In genomic region chr11:69899870-69900269, GRCm38 (mm10) we compare ENCODE assay signal across 8 mouse cellular contexts. TPM values are rescaled to one million over a fixed set of nuclear protein-coding genes. Genes with fewer than 3 reads are reported as not detected.
A peak's percentile ranks its signal among the peaks of the same experiment; 100 is the strongest.
DNase-seq lines count a peak whose midpoint lies in the region; ATAC-seq and TF ChIP-seq lines count a peak whose summit lies in the region.

No protein-coding gene starts in this region.

- no peak for TF ChIP-seq POLR2A in heart, adult 2 months (IDR thresholded peaks at IDR 0.05; ENCODE audit: insufficient read depth, low read depth, low read length)
- TF ChIP-seq POLR2A in ES-Bruce4 (IDR thresholded peaks at IDR 0.05; ENCODE audit: insufficient read depth, low read length) = no peak

- no peaks in the 10 kb centered on the region for H3K9me3 ChIP-seq in heart, embryonic 12.5 days (replicated peaks)
- no peaks in the 10 kb centered on the region for H3K9me3 ChIP-seq in ES-Bruce4 (replicated peaks; ENCODE audit: control insufficient read depth, insufficient read depth, low read length, poor library complexity, severe bottlenecking)
- no peaks in the 10 kb centered on the region for H3K9me3 ChIP-seq in forebrain, postnatal 0 days (ENCODE audit: low read length)
- H3K9me3 ChIP-seq in liver, embryonic 16.5 days (replicated peaks; ENCODE audit: control insufficient read depth, low read length) = no peaks in the 10 kb centered on the region

- peak overlapping the region; percentile 96 for H3K4me2 ChIP-seq in heart, embryonic 12.5 days
- peak overlapping the region; percentile 89 for H3K4me2 ChIP-seq in forebrain, postnatal 0 days (ENCODE audit: low read depth)
- H3K4me2 ChIP-seq in liver, embryonic 16.5 days (ENCODE audit: low read depth, low read length) = peak overlapping the region; percentile 98

- H3K36me3 ChIP-seq in heart, embryonic 12.5 days = peaks cover 15% of the 10 kb centered on the region
- no peaks in the 10 kb centered on the region for H3K36me3 ChIP-seq in heart, adult 2 months (ENCODE audit: control insufficient read depth, insufficient read depth, low read length)
- H3K36me3 ChIP-seq in ES-Bruce4 (ENCODE audit: control insufficient read depth, insufficient read depth, low read length, poor library complexity, severe bottlenecking) = peaks cover 7% of the 10 kb centered on the region; the same call in 1 of the 2 replicates
- peaks cover 16% of the 10 kb centered on the region for H3K36me3 ChIP-seq in forebrain, postnatal 0 days (ENCODE audit: insufficient read depth)
- H3K36me3 ChIP-seq in liver, embryonic 16.5 days (ENCODE audit: control insufficient read depth, insufficient read depth) = peaks cover 10% of the 10 kb centered on the region

- H3K27me3 ChIP-seq in heart, embryonic 12.5 days (replicated peaks) = no peaks in the 10 kb centered on the region
- H3K27me3 ChIP-seq in heart, adult 2 months (ENCODE audit: control insufficient read depth, insufficient read depth, low read length) = no peaks in the 10 kb centered on the region
- H3K27me3 ChIP-seq in ES-Bruce4 (ENCODE audit: control insufficient read depth, insufficient read depth, low read length, poor library complexity, severe bottlenecking) = no peaks in the 10 kb centered on the region
- H3K27me3 ChIP-seq in forebrain, postnatal 0 days (ENCODE audit: insufficient read depth, low read length) = no peaks in the 10 kb centered on the region
- H3K27me3 ChIP-seq in liver, embryonic 16.5 days (ENCODE audit: control insufficient read depth, insufficient read depth, low read depth, low read length) = 0 out of 2 replicates have a peak, but pooled peaks cover 3% of the 10 kb centered on the region

- peaks cover 37% of the 10 kb centered on the region for H3K4me1 ChIP-seq in heart, embryonic 12.5 days (replicated peaks)
- H3K4me1 ChIP-seq in heart, adult 2 months (ENCODE audit: control insufficient read depth, insufficient read depth, low read length) = peaks cover 3% of the 10 kb centered on the region; the same call in 1 of the 2 replicates
- H3K4me1 ChIP-seq in ES-Bruce4 (ENCODE audit: control insufficient read depth, insufficient read depth, low read length) = no peaks in the 10 kb centered on the region
- H3K4me1 ChIP-seq in forebrain, postnatal 0 days (ENCODE audit: insufficient read depth) = peaks cover 14% of the 10 kb centered on the region
- peaks cover 34% of the 10 kb centered on the region for H3K4me1 ChIP-seq in liver, embryonic 16.5 days (ENCODE audit: control insufficient read depth, low read depth, low read length)

- no peak for DNase-seq in heart, adult 2 months
- peak; percentile 26 for DNase-seq in forebrain, postnatal 0 days
- no peak for DNase-seq in layer of hippocampus, adult 9-11 months
- no peak for DNase-seq in frontal cortex, adult 2 months (ENCODE audit: extremely low spot score in 1 of 2, low spot score in 1 of 2)
- DNase-seq in retina, embryonic 14.5 days (ENCODE audit: low spot score) = no peak

- peak overlapping the region; percentile 96; the same call in 1 of the 2 replicates for H3K4me3 ChIP-seq in heart, embryonic 12.5 days
- no peak overlapping the region for H3K4me3 ChIP-seq in heart, adult 2 months
- peak overlapping the region; percentile 11; the same call in 1 of the 2 replicates for H3K4me3 ChIP-seq in ES-Bruce4 (ENCODE audit: low read depth, low read length)
- peak overlapping the region; percentile 82 for H3K4me3 ChIP-seq in forebrain, postnatal 0 days (ENCODE audit: low read depth, low read length)
- H3K4me3 ChIP-seq in liver, embryonic 16.5 days (ENCODE audit: low read depth, low read length) = no peak overlapping the region; the same call in 1 of the 2 replicates

- peak overlapping the region; percentile 55 for H3K9ac ChIP-seq in heart, embryonic 12.5 days
- H3K9ac ChIP-seq in heart, adult 2 months (ENCODE audit: low read depth, low read length) = no peak overlapping the region
- peak overlapping the region; percentile 69 for H3K9ac ChIP-seq in ES-Bruce4 (ENCODE audit: low read depth, poor library complexity, severe bottlenecking)
- H3K9ac ChIP-seq in forebrain, postnatal 0 days = peak overlapping the region; percentile 74
- H3K9ac ChIP-seq in liver, embryonic 16.5 days (ENCODE audit: low read depth, low read length) = 0 out of 2 replicates have a peak overlapping the region, but pooled peaks have one; percentile 19

- no peak for ATAC-seq in heart, embryonic 12.5 days (ENCODE audit: insufficient number of reproducible peaks, low FRiP score)
- no peak for ATAC-seq in forebrain, postnatal 0 days
- ATAC-seq in liver, embryonic 16.5 days (ENCODE audit: low read depth) = no peak

- intact Hi-C loops in heart, adult 2 months (cut with DNase I) = no loop called here

- WGBS in heart, embryonic 12.5 days = 25% methylated on average over 4 of the region's 4 CpGs
- 33% methylated on average over 4 of the region's 4 CpGs for WGBS in heart, adult 2 months
- WGBS in forebrain, postnatal 0 days = 7% methylated on average over 4 of the region's 4 CpGs
- 41% methylated on average over 4 of the region's 4 CpGs for WGBS in liver, embryonic 16.5 days (ENCODE audit: insufficient replicate concordance)

- TF ChIP-seq CTCF in heart, adult 2 months (IDR thresholded peaks at IDR 0.05) = no peak
- no peak for TF ChIP-seq CTCF in ES-Bruce4 (IDR thresholded peaks at IDR 0.05; ENCODE audit: low read depth, low read length)
- no peak for TF ChIP-seq CTCF in forebrain, postnatal 0 days (IDR thresholded peaks at IDR 0.05; ENCODE audit: low read depth)

- no peak overlapping the region for H3K27ac ChIP-seq in heart, embryonic 12.5 days (ENCODE audit: poor library complexity, severe bottlenecking)
- H3K27ac ChIP-seq in heart, adult 2 months = no peak overlapping the region
- no peak overlapping the region for H3K27ac ChIP-seq in ES-Bruce4 (ENCODE audit: insufficient read depth, low read length)
- no peak overlapping the region; the same call in 1 of the 2 replicates for H3K27ac ChIP-seq in forebrain, postnatal 0 days (ENCODE audit: low read depth, low read length)
- H3K27ac ChIP-seq in liver, embryonic 16.5 days (ENCODE audit: low read length) = no peak overlapping the region

- no peaks in the 10 kb centered on the region for H3K79me2 ChIP-seq in heart, adult 2 months (replicated peaks; ENCODE audit: control insufficient read depth, insufficient read depth, low read length)

- TF ChIP-seq EP300 in heart, adult 2 months (IDR thresholded peaks at IDR 0.05; ENCODE audit: insufficient read depth, low read depth, low read length) = no peak
- no peak for TF ChIP-seq EP300 in ES-Bruce4 (IDR thresholded peaks at IDR 0.05; ENCODE audit: insufficient read depth, low read depth, low read length)

RNA-seq across cellular contexts. Expression of gene 2810408A11Rik, which starts 0.9 kb away (rescaled TPM):
- 4.7 and 5.2 TPM in 2 replicates for polyA plus RNA-seq in heart, embryonic 12.5 days (2016; fragmentation: Nextera tagmentation; extraction: Ambion mirVana)
- under 1 TPM; 0.23 to 0.34 TPM for total RNA-seq in heart, adult 2 months (2021)
- 0.15 and 0.41 TPM in 2 replicates for polyA plus RNA-seq in heart, adult 2 months (2012; rRNA removed)
- 11.6 and 13.1 TPM in 2 replicates for polyA plus RNA-seq in ES-Bruce4 (2011; ENCODE audit: insufficient read depth, insufficient read length, low read depth, missing spikeins)
- total RNA-seq in forebrain, postnatal 0 days (2014; rRNA removed) = 9.2 and 10.5 TPM in 2 replicates
- polyA plus RNA-seq in forebrain, postnatal 0 days (2015; fragmentation: Nextera tagmentation; extraction: Ambion mirVana) = 10.6 and 11.4 TPM in 2 replicates
- 0.46 and 0.76 TPM in 2 replicates for polyA plus RNA-seq in liver, embryonic 16.5 days (2015; fragmentation: Nextera tagmentation; extraction: Ambion mirVana)
- polyA plus RNA-seq in frontal cortex, adult 2 months (2012; rRNA removed) = 0.67 and 1.00 TPM in 2 replicates

RNA-seq across cellular contexts. Expression of gene Neurl4, which starts 1.0 kb away (rescaled TPM):
- 7.6 and 9.2 TPM in 2 replicates for polyA plus RNA-seq in heart, embryonic 12.5 days (2016; fragmentation: Nextera tagmentation; extraction: Ambion mirVana)
- total RNA-seq in heart, adult 2 months (2021) = 10 to 100 TPM; 42.6 to 47.1 TPM
- polyA plus RNA-seq in heart, adult 2 months (2012; rRNA removed) = 31.5 and 54.1 TPM in 2 replicates
- 27.9 and 32.4 TPM in 2 replicates for polyA plus RNA-seq in ES-Bruce4 (2011; ENCODE audit: insufficient read depth, insufficient read length, low read depth, missing spikeins)
- total RNA-seq in forebrain, postnatal 0 days (2014; rRNA removed) = 97.4 and 155 TPM in 2 replicates
- polyA plus RNA-seq in forebrain, postnatal 0 days (2015; fragmentation: Nextera tagmentation; extraction: Ambion mirVana) = 15.6 and 18.2 TPM in 2 replicates
- 2.2 and 2.6 TPM in 2 replicates for polyA plus RNA-seq in liver, embryonic 16.5 days (2015; fragmentation: Nextera tagmentation; extraction: Ambion mirVana)
- 98.0 and 101 TPM in 2 replicates for polyA plus RNA-seq in frontal cortex, adult 2 months (2012; rRNA removed)

RNA-seq across cellular contexts. Expression of gene Acap1, which starts 4.5 kb away (rescaled TPM):
- polyA plus RNA-seq in heart, embryonic 12.5 days (2016; fragmentation: Nextera tagmentation; extraction: Ambion mirVana) = 10.3 and 11.2 TPM in 2 replicates
- 1 to 10 TPM in 1 of 2 experiments, under 1 TPM in 1; 0.65 to 1.1 TPM for total RNA-seq in heart, adult 2 months (2021)
- polyA plus RNA-seq in heart, adult 2 months (2012; rRNA removed) = 1.7 and 3.3 TPM in 2 replicates
- 1.5 and 2.3 TPM in 2 replicates for polyA plus RNA-seq in ES-Bruce4 (2011; ENCODE audit: insufficient read depth, insufficient read length, low read depth, missing spikeins)
- total RNA-seq in forebrain, postnatal 0 days (2014; rRNA removed) = 0.90 TPM in 1 of 2 replicates, not detected in the other
- polyA plus RNA-seq in forebrain, postnatal 0 days (2015; fragmentation: Nextera tagmentation; extraction: Ambion mirVana) = 0.26 and 0.48 TPM in 2 replicates
- polyA plus RNA-seq in liver, embryonic 16.5 days (2015; fragmentation: Nextera tagmentation; extraction: Ambion mirVana) = 6.5 and 6.8 TPM in 2 replicates
- 0.24 and 0.27 TPM in 2 replicates for polyA plus RNA-seq in frontal cortex, adult 2 months (2012; rRNA removed)

RNA-seq across cellular contexts. Expression of gene Gps2, which starts 13.8 kb away (rescaled TPM):
- polyA plus RNA-seq in heart, embryonic 12.5 days (2016; fragmentation: Nextera tagmentation; extraction: Ambion mirVana) = 49.2 and 50.6 TPM in 2 replicates
- total RNA-seq in heart, adult 2 months (2021) = 10 to 100 TPM; 27.2 to 28.4 TPM
- polyA plus RNA-seq in heart, adult 2 months (2012; rRNA removed) = 53.9 and 63.9 TPM in 2 replicates
- 23.9 and 24.4 TPM in 2 replicates for polyA plus RNA-seq in ES-Bruce4 (2011; ENCODE audit: insufficient read depth, insufficient read length, low read depth, missing spikeins)
- total RNA-seq in forebrain, postnatal 0 days (2014; rRNA removed) = 44.4 and 48.0 TPM in 2 replicates
- polyA plus RNA-seq in forebrain, postnatal 0 days (2015; fragmentation: Nextera tagmentation; extraction: Ambion mirVana) = 64.9 and 67.1 TPM in 2 replicates
- polyA plus RNA-seq in liver, embryonic 16.5 days (2015; fragmentation: Nextera tagmentation; extraction: Ambion mirVana) = 81.1 and 83.1 TPM in 2 replicates
- 64.6 and 69.0 TPM in 2 replicates for polyA plus RNA-seq in frontal cortex, adult 2 months (2012; rRNA removed)

RNA-seq across cellular contexts. Expression of gene Kctd11, which starts 18.7 kb away (rescaled TPM):
- polyA plus RNA-seq in heart, embryonic 12.5 days (2016; fragmentation: Nextera tagmentation; extraction: Ambion mirVana) = 4.1 and 4.5 TPM in 2 replicates
- total RNA-seq in heart, adult 2 months (2021) = 1 to 10 TPM; 2.3 to 2.6 TPM
- polyA plus RNA-seq in heart, adult 2 months (2012; rRNA removed) = 2.9 TPM in 2 replicates
- polyA plus RNA-seq in ES-Bruce4 (2011; ENCODE audit: insufficient read depth, insufficient read length, low read depth, missing spikeins) = 5.2 and 6.3 TPM in 2 replicates
- 1.0 and 1.3 TPM in 2 replicates for total RNA-seq in forebrain, postnatal 0 days (2014; rRNA removed)
- 0.58 and 0.88 TPM in 2 replicates for polyA plus RNA-seq in forebrain, postnatal 0 days (2015; fragmentation: Nextera tagmentation; extraction: Ambion mirVana)
- polyA plus RNA-seq in liver, embryonic 16.5 days (2015; fragmentation: Nextera tagmentation; extraction: Ambion mirVana) = 1.3 and 1.4 TPM in 2 replicates
- polyA plus RNA-seq in frontal cortex, adult 2 months (2012; rRNA removed) = 1.6 and 1.8 TPM in 2 replicates

Comparison
In these comparisons a context has a peak if more than half of its experiments do, and no peak if none do; other contexts are left out.
1. H3K4me3 ChIP-seq: peak in heart, embryonic 12.5 days (single experiment), ES-Bruce4 (single experiment) and forebrain, postnatal 0 days (single experiment); none in heart, adult 2 months (single experiment) and liver, embryonic 16.5 days (single experiment).
2. Peak in every context shown above with its lines, with median percentiles within 50 percentile points of each other: H3K4me2 ChIP-seq.